Mouse (Mus musculus) CD4-positive, CD25-positive, alpha-beta regulatory T cell, adult 2 months (primary cell): Measurements from ENCODE around the gene Cd276.

Source experiments
- DNase-seq: peaks from one replicate; pipeline ENCODE4 v3.0.0-alpha.2; 2012; ENCODE audit warnings: low read depth, low spot score

Cd276 gene

GRCm38 (mm10) chr9:58516480-58516879 lies 38.8 kb downstream of the Cd276 start:
- DNase-seq = no peak

GRCm38 (mm10) chr9:58513749-58514148 lies 41.5 kb downstream of the Cd276 start:
- DNase-seq = no peak

- DNase-seq = no peak
Observed at GRCm38 (mm10) chr9:58510452-58510851, 44.8 kb downstream of the Cd276 start.

GRCm38 (mm10) chr9:58507216-58508005 lies 47.8 kb downstream of the Cd276 start:
- peak; percentile 21 for DNase-seq

GRCm38 (mm10) chr9:58500946-58501345 lies 54.3 kb downstream of the Cd276 start:
- DNase-seq = no peak

GRCm38 (mm10) chr9:58497942-58498341 lies 57.3 kb downstream of the Cd276 start:
- no peak for DNase-seq

GRCm38 (mm10) chr9:58496470-58497182 lies 58.6 kb downstream of the Cd276 start:
- DNase-seq = no peak

GRCm38 (mm10) chr9:58495035-58495434 lies 60.2 kb downstream of the Cd276 start:
- no peak for DNase-seq

- DNase-seq = no peak
Observed at GRCm38 (mm10) chr9:58490391-58490790, 64.8 kb downstream of the Cd276 start.

- DNase-seq = no peak
Observed at GRCm38 (mm10) chr9:58489865-58490165, 65.4 kb downstream of the Cd276 start.

GRCm38 (mm10) chr9:58489133-58489864 lies 65.9 kb downstream of the Cd276 start:
- DNase-seq = no peak

GRCm38 (mm10) chr9:58487851-58488801 lies 67.1 kb downstream of the Cd276 start, which contains the start of gene Insyn1:
Insyn1 (plus strand) TSS chr9:58488603.
- DNase-seq = no peak

- DNase-seq = no peak
Observed at GRCm38 (mm10) chr9:58487076-58487475, 68.2 kb downstream of the Cd276 start.
